Mouse (Mus musculus) telencephalon, adult 2 months (tissue): ENCODE measurements around the gene Mien1.

Source experiments
- DNase-seq: peaks from one replicate; pipeline ENCODE4 v3.0.0-alpha.2; 2011; ENCODE audit warnings: low read depth, low spot score

The Mien1 gene

DNA sequence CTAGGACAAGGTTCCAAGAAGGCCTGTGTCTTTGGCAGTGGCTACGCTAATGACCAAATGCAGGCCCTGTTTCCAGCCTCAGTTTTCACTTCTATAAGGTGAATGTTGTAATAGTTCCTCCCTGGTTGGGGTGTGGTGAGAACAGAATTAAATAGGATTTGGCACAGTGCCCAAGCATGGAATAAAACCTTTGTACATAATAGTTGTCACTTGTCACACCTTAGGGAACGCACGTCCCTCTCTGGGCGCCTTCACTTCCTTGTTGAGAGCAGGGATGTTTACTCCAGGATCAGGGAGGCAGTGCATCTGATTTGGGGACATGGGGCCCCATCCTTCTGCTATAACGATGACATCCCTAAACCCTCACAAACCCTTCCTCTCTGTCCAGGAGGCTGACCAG, 10.4 kb downstream of the Mien1 start:
- DNase-seq = no peak

DNA sequence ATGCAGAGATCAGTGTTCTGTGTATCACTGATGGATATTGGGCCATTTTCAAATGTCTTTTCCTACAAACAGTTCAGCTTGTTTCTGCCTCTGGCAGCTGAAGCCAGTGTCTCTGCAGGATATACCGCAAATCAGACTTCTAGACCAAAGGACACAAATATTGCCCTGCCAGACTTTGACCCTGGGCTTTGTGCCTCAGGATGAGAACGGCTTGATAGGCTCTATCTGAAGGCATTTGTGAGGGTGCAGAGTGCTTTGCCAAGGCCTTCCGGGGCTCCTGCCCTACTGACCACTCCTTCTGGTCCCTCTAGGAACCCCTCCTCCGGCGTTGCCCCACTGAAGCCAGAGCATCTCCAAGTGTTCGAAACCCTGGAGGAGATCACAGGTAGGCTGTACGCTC, 12.2 kb downstream of the Mien1 start:
- no peak for DNase-seq

DNA sequence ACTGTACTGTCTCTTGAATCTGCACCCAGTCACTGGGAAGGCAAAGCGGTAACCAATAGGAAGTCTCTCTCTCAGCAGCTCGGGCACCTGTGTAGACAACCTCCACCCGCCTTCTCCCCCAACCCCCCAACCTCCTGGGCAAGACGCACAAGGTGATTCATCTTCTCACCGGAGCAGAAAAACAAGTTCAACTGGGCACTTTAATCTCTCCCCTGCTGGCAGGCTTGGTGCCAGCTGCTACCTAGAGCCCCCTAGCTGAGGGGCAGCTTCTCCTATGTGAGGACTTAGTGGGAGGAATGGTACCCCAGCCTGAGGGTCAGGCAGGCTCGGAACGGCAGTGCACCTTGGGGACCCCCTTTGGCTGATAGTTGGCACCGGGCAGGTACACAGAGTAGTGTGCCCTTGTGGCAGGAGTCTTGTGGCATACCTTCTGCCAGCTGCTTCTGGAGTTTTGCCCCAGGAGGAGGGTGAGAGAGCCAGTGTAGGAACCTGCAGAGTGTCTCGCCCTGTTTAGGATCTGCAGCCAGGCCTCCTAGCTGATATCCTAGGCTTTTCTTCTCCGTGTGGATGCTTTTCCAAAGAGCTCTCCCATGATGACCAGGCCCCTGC, 19.7 kb downstream of the Mien1 start:
- no peak for DNase-seq

DNA sequence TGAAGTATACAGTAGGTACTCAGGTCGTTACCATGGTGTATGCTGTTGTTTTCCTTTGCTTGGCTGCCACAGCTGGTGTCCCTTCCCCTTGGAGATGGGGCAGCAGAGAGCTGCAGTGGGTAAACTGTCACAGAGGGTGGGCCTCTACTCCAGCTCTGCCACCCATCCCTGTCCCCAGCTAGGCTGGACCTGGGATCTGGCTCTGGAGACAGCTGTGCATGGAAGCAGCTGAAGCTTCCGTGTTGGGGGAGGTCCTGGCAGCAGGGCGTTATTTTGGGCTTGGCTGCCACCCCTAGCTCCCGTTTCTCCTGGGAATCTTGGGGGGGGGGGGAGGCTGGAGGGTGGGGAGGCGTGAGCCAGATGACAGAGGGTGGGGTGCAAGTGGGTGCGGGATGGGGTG, 20.5 kb downstream of the Mien1 start:
- no peak for DNase-seq

DNA sequence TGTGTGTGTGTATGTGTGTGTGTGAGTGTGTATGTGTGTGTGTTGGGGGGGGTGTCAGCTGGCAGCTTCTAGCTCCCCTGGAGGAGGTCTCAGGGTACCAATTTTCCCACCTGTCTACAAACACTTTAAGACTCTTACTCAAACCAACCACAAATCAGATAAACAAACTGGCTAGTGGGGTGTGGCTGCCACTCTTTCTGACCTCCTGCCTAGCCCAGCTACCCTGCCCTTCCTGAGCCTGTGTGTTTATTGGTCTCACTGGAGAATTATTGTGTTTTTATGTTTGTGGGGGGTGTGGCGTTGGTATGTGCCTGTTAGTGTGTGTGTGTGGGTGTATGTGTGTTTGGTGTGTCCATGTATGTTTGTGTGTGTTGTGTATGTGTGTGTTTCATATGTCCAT, 21.7 kb downstream of the Mien1 start:
- DNase-seq = no peak

DNA sequence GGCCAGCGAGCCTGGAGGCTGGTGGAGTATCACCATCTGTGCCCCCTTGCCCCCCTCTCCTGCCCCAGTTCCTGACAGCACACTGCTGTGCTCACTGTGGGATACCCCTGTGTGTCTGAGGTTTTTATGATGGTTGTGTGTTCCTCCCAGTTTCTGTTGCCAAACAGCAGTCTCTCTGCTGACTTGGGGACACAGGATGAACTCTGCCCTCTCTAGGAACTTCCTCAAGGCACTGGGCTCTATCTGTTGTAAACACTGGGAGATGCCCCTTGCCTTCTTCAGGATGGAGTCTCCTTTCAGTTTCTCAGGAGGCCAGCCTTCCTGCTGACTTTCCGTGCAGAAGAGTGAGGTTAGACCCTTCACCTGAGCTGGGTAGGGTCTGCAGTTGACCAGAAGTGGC, 24.6 kb downstream of the Mien1 start:
- DNase-seq = no peak

DNA sequence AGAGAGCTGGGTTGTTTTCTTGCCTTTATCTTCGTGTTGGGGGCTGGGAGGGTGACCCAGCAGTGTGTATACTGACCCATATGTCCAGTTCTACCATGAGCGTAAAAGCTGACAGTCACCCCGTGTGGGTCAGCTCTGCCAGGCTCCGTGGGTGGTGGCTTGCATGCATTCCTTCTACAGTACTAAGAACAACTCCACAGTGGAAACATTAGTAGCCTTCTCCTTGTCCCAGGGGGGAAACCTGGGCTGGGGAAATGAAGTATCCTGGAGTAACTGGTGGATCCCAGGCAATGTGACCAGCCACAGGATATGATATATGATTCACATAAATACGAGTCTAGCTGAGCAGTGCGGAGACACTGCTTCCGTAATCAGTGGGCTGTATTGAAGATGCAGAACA, 25.1 kb downstream of the Mien1 start:
- no peak for DNase-seq

DNA sequence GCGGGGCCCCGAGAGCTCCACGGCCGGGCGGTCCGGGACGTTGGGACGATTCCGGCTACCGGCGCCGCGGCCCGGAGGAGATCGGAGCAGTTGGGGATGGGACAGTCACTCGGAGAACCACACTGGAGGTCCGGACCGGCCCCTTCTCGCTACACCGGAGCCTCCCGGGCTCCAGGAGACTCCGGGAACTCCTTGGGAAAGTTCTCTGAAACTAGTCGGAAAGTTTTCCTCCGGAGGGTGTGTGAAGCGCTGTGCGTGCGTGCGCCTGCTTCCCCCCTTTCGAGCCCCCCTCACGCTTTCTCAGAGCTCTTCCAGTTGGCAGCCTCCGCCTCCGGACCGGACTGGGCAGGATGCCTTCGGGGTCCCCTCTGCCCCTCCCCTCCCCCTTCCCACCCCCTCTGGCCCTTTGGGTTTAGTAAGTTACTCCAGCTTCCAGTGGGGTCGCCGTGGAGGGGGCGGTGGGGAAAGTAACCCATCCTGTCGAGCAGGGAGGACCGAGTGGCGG, 25.9 kb downstream of the Mien1 start:
- DNase-seq = no peak

DNA sequence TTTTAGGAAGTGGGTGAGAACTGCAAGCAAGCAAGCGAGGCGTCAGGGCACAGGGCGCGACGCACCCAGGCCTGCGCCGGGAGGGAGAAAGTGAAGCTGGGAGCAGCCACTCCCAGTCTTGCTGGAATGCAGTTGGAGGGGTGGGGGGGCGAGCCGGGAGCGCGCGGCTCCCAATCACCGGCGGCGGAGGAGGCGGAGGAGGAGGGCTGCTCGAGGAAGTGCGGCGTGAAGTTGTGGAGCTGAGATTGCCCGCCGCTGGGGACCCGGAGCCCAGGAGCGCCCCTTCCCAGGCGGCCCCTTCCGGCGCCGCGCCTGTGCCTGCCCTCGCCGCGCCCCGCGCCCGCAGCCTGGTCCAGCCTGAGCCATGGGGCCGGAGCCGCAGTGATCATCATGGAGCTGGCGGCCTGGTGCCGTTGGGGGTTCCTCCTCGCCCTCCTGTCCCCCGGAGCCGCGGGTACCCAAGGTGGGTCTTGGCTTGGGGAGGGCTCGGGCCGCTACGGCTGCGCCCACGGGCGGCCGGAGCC, 26.5 kb downstream of the Mien1 start, which contains the start of gene Erbb2:
Gene Erbb2 (plus strand): TSS at position 198 of the 524 bp plus-strand sequence.
- DNase-seq = no peak

DNA sequence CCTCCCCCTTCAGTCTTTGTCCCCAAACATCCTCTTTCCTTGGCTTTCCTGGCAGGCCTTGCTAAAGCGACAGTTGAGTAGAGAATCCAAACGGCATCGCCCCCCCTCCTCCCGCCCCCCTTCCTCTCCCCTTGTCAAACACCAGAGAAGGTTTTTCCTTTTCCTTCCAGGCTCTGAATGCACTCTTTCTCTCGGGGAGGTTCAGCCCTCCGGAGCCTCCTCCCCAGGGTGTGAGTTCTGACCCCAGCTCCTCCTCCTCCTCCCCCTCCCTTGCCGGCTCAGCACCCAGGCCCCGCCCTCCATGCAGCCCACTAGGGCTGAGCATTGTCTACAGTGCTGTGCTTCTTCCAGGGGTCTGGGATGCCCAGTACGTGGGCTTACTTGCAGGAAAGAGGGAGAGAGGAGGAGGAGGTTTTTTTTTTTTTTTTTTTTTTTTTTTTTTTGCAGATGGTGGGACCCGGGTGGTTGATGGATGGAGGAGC, 29.4 kb downstream of the Mien1 start:
- DNase-seq = no peak

DNA sequence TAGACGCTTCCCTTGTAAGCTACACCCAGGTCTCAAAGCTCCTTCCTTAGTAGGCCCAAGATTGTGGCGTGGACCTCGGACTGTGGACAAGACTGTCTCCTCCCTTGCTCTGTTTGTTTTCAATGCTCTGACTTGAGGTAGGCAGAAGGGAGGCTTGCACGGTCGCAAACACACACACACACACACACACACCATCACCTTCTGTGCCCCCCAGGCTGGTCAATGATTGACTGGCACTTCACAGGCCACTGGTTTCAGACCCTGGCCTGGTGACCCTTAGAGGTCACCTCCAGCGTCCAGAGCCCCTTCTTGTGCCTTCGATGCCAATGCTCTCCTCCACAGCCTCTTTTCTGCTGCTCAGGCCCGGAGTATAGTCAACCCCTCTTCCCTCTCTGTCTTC, 29.9 kb downstream of the Mien1 start:
- DNase-seq = no peak

DNA sequence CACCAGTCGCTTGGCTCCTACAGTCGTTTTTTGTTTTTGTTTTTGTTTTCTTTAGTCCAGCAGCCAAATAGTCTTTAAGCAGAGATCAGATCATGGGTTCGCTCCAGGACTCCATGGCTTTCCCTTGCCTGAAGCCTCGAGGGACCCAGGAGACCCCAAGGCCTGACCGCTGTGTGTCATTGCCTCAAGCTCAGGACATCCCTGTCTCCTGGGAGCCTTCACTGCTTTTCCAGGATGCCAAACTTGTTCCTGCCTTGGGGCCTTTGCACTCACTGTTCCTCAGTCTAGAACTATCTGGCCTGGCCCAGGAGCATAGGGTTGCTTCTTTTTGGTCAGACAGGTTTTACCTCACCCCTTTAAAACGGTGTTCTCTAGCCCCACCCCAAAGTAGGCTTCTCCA, 32.2 kb downstream of the Mien1 start:
- no peak for DNase-seq

DNA sequence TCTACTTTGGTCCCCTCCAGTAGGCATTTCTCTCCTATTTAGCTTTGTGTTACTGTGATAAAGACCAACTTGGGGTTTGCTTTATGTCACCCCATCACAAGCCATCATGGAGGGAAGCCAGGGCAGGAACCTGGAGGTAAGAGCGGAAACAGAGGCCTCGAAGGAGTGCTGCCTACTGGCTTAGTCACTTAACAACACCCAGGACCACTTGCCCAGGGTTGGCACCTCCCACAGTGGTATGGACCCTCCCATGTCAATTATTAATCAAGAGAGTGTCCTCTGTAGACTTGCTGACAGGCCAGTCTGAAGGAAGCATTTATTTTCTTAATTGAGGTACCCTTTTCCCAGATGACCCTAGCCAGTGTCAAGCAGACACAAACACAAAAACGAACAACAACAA, 38.0 kb downstream of the Mien1 start:
- no peak for DNase-seq

DNA sequence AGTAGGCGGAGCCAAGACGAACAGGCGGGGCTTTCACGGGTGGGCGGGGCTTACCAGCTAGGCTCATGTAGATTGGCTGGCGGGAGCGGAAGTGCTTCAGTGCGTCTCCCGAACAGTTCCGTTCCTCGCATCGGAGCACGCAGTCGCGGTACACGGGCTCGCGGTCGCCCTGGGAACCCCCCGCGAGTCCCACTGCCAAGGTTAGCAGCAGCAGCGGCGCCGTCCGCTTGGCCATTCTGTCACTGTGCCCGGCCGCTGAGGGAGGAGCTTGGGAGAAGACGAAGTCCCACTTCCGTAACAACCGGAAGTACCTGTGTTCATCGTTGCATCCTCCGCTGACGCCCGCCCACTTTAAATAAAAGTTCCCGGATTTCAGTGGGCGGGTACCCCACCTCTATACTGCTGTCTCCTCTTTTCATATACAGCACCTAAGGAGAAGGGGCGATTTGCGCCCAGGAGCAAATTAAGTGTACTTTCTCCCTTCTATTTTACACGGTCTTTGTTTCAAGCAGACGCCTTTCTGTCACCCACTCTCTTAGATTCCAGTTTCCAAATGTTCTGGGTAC, 38.5 kb downstream of the Mien1 start, which contains the start of gene Pgap3:
Gene Pgap3 (minus strand): TSS at position 330 of the 566 bp plus-strand sequence.
- DNase-seq = peak; percentile 91

DNA sequence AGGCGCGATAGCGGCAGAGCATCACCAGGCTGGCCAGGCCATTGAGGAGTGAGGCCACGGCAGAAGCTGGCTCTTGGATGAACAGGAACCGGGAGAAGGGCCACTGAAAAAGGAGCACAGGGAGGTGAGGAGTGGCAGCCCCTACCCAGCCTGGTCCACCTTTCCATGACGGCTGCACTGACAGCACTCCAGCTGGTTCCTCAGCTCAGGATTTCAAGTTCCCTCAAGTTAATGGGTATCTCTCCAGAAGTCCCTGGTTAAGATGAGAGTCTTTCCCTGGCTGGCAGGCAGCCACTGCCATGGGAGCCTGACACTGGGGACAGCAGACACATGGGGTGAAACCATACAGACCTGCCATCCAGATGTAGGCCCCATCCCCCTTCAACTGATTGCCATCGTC, 40.8 kb downstream of the Mien1 start:
- DNase-seq = no peak

DNA sequence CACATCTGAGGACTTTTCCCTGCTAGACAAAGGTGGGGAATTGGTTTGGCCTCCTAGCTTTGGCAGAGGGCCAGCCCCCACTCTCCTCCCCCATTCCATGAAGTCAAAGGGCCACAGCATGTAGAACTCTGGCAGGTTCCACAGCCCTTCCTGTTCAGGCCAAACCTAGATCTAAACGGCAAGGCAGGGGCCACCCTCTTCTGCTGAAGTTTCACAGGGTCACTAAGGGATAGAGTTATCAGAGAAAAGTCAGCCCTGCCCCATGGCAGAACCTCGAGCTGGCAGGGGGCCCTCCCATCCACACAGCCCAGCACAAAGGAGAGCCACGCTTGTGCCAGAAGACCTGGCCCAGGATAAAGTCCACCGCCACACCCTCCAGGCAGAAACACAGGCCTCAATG, 43.8 kb downstream of the Mien1 start:
- DNase-seq = no peak

DNA sequence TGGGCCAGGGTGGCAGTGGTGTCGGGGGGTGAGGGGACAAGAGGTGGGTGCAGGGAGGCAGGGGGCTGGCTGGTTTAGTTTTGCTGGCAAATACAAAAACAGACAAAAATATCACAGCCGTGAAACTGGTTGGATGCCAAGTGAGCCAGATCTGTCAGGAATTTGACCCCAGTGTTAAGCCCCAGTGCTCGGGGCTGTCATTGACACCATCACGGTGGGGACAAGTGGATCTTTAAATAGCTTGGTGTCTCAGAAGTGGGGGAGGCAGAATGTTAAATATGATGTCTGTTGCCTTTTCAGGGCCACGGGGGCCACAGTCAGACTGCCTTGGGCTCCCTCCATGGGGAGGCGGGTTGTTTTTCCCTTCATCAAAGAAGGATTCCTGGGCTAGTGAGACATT, 44.5 kb downstream of the Mien1 start:
- DNase-seq = no peak

DNA sequence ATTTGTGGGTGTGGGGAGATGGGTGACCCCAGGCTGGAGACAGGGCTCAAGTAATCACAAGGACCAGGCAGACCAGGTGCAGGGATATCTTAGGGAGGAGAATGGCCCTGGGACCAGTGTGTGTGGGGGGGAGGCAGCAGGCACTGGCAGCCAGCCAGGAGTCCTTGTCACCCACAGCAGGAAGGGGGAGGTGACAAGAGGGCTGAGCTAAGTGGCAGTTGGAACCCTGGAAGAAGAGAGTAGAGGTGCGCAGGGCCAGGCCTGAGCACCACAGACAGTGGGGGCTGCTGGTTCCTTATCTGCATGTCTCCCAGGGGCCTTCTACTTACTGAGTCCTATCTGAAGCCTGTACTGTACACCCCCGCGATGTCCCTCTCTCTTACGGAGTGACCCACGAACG, 45.5 kb downstream of the Mien1 start:
- no peak for DNase-seq

DNA sequence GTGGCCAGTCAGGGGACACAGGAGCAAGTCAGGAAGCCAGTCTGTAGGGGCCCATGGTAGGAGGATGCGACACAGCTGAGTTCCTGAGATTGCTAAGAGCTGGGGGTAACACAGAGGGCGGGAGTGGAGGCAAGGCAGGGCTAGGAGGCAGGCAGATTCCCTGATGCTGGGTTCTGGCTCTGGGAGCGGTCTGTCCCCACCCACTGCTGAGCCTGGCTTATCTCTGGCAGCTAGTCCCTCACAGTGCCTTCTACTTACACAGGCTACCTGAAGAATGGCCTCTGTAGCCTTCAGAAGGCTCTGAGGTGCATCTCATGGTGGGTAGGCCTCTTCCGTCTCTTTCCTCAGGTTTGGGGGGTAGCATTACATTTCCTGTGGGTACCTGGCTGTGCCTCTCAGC, 46.1 kb downstream of the Mien1 start:
- DNase-seq = no peak

DNA sequence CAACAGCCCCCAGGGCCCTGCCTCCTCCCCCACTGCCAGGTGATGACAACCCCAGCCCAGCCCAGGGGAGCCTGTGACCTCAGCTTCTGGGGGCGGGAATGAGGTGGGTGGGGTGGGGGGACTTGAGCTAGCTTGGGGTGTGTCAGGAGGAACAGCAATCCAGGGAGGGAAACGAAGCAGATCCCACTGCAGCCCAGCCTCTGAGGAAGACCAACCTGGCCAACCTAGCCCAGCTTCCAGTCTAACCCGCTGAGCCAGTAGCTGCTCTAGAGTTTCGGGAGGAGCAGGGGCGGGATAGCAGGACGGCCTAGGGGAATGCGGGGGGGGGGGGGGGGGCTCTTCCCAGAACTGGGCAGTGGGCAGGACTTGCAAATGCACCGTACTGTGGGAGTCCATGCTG, 46.8 kb downstream of the Mien1 start:
- DNase-seq = no peak

DNA sequence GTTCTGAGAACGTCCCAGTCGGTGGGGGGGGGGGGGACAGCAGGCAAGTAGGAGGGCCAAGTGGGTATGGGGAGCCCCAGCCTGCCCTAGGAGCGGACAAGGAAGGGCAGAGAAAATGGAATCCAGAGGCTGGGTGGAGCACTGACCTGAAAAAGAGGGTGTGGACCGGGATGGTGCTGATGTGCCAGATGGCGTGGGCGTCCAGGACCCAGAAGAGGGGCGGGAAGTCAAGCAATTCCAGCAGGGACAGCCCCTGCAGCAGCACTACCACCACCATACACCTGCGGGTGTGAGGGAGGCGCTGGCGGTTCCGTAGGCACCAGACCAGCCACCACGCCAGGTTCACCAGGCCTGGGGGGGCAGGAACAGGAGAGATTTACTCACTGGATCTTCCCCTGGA, 48.6 kb downstream of the Mien1 start:
- DNase-seq = no peak

DNA sequence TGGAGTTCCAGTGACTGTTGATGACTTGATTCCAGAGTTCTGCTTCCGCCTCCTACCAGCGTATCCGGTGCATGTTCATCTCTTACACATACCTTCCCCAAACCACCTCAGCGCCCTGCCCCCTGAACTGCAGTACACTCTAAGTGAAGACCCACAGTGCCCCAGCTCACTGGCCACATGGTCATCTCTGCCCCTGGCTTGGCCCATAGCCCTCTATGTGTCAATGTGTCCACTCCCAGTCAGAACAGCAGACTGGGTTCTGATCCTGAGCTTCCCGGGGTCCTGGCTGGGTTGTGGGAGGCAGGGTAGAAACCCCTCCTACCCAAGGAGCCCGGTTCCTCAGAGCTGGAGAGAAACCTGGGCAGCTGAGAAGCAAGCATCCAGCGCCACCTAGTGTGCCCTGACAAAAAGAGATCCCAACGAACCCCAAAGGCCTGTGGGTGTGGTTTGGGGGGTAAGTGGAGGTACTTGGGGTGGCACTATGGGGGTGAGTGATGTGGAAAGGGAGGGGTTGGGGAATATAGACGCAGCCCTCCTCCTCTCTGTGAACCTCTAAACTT, 49.5 kb downstream of the Mien1 start:
- DNase-seq = no peak

DNA sequence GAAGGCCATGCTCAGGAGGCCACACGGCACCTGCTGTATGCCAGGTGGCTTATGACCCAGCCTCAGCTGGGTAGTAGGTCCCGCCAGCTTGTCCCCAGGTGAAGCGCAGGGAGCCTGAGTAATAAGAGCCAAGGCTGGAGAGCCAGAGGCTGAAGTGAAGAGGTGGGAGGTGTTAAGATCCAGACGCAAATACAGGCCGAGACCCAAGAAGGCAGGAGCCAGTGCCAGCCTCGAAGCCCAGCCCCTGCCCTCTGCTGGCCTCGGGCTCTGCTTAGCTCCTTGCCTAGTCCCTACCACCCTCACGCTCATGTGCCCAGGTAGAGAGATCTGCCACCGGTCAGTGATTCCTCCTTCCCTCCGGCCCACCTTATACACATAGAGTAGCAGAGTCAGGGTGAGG, 50.5 kb downstream of the Mien1 start:
- DNase-seq = no peak
